Mouse (Mus musculus) layer of hippocampus, postnatal 25 days (tissue): ENCODE data around the gene Alpk3. TPM values are rescaled to one million over a fixed set of nuclear protein-coding genes. Genes with fewer than 3 reads are reported as not detected.

ENCODE experiments used
- DNase-seq, 2 experiments: peaks; one replicate each; pipeline ENCODE4 v3.0.0; 2022; ENCODE audit warnings: mixed read lengths in 2 of 2, low spot score in 1 of 2; ENCODE audit errors: extremely low spot score in 1 of 2
- total RNA-seq, 2 experiments: library from RNA; stranded (reverse); gene quantifications; 2 replicates each; pipeline ENCODE4 v1.2.3; 2021

Gene Alpk3
- total RNA-seq, 2 experiments from 2014 or later = 0.68 to 1.1 TPM

DNA sequence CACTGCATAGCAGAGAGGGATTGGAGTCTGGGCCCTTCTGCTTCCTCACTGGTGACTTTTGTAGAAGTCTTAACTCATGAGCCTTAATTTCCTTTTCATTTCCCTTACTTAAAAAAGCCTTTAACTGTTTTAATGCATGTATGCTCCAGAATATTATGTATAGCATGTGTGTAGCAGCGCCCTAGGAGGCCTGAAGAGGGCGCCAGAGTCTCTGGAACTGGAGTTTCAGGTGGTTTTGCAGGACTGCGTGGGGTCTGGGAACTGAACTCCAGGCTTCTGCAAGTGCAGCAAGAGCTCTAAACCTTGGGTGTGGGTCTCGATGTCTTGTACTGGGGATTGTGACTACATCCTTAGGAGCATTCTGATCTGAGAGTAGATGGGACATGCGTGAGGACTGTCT, 15.9 kb downstream of the Alpk3 start:
- DNase-seq = no peak

DNA sequence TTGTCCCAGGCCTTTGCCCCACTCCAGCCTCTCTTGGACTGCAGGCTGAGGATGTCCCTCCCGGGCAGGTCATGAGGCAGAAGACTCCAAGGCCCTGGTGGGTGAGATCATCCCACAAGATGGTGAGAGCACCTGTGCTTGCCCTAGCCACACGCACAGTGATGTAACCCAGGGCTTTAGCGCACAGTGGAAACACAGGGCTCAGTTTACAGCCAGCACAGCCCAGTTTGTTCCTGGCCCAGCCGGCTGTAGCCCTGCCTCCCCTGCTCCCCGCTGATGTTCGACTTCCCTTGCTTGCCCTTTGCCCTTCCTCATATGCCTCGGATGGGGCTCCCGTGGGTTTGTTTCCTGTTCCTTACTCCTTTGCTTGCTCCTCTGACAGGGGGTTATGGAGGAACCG, 17.1 kb downstream of the Alpk3 start:
- DNase-seq = no peak

DNA sequence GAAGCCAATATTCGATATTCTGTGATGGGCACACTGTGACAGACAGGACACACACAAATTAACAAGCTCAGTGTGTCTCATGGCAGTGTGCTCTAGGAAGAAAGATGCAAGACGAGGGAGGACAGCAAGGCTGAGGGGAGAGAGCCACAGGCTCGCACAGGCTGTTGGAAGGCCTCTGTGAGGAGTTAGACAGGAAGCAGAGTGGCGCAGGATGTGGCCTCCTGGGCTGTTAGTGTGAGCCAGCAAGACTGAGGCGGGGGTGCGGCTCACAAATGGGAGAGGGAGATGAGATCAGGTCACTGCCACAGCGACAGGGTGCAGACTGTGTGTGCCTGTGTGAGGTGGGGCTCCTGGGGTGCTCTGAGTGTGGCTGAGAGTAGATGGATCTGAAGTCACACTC, 17.9 kb downstream of the Alpk3 start:
- DNase-seq = no peak

DNA sequence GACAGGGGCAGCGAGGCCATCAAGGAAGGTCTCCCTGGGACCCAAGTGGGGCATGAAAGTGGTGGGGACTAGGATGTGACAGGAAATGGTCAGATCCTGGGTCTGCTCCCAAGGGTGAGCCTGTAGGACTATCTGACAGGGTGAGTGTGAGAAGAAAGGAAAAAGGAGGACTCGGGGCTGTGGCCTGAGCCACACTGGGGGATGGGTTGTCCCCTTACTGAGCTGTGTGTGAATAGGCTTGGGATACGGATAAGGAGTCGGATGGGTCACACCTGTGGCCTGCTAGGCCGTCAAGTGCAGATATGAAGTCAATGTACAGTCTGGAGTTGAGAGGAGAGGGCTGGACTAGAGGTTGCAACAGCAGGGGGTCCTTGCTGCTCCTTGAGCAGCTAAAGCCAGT, 18.3 kb downstream of the Alpk3 start:
- DNase-seq = no peak

DNA sequence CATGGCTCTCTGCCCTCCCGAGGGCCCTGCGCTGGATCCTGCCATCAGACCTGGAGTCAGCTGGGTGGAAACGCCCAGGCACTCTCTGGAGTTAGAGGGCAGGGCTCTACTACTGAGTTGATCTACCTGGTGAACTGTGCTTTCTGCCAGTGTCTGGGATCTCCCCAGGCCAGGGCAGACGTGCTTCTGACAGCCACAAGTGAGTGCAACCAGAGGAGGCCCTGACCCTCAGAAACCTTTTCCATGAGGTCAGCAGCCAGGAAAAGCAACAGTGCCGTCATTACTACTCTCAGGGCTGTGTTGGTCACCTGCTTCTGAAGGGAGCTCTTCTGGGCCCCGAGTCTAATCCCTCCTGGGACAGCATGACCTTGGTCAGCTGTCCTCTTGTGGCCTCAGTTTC, 19.6 kb downstream of the Alpk3 start:
- no peak for DNase-seq

DNA sequence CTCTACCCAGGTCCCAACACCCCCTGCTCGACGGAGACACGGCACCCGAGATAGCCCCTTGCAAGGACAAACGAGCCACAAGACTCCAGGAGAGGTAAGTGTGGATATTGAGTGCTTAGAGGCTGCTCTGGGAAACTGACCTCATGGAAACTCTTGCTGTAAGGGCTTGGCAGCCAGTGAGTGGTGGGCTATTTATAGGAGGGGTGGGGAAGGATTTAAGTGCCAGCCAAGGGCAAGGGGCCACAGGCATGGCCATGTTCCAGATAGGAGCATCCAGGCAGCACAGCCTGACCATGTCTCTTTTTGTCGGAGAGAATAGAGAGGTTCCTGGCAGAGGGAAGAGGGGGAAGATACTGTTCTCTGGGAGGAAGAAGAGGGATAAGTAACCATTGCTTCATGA, 21.3 kb downstream of the Alpk3 start:
- no peak for DNase-seq

DNA sequence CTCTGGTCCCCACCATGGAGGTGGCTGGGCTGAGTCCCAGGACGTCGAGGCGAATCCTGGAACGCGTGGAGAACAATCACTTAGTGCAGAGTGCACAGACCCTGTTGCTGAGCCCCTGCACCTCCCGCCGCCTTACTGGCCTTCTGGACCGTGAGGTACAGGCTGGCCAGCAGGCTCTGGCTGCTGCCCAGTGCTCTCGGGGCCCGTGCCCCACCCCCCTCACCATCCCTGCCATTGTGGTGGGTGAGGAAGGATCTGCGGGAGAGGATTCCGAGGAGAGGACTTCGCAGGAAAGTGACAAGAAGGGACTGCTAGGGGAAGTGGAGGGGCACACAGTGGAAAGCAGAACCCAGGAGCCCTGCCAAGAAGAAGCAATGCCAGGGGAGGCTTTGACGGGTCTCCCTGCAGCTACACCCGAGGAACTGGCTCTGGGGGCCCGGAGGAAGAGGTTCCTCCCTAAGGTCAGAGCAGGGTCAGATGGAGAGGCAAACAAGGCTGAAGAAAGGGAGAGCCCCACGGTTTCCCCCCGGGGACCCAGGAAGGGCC, 36.1 kb downstream of the Alpk3 start:
- no peak for DNase-seq

DNA sequence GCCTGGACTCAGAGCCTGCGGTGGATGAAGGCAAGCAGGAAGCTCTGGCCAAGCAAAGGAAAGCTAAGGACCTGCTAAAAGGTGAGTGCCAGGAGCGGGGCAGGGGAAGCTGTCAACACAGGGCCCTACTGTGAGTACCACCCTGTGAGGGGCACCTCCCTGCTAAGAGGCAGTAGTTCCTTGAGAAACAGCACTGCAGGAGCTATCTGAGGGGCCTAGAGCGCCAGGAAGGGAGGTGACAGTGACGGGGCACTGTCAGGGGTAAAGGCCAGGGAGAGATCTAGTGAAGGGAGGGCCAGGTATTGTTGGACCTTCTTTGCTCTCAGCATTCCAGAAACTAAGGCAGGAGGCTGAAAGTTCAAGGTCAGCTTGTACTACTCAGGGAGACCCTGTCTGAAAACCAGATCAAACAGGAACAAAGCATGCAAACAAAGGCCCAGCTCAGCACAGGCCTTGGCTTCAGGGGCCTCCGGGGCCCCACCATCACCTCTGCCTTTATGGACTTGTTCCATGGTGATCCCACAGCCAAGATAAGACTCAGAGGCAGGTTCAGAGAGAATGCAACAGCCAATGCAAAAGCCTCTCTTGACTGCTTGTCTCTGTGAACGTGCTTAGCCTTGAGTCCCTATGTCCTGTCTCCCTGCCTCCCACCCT, 36.8 kb downstream of the Alpk3 start:
- no peak for DNase-seq

DNA sequence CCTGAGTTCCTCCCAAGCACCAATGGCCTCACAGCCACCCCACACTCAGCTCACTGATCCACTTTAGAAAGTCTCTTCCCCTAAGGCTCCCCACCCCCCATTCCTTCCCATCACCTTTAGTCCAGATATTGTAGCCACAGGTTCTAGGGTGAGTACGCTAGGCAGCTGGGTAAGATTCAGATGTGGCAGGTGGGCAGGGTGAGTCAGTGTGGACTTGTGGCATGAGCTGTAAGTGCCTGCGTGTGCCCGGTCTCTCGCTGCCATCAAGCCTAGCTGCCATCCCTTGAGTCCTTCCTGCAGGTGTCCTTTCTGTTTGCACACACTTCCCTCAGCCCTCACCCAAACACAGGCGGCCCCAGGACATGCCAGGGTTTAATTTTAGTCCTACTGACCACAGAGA, 42.9 kb downstream of the Alpk3 start:
- no peak for DNase-seq

DNA sequence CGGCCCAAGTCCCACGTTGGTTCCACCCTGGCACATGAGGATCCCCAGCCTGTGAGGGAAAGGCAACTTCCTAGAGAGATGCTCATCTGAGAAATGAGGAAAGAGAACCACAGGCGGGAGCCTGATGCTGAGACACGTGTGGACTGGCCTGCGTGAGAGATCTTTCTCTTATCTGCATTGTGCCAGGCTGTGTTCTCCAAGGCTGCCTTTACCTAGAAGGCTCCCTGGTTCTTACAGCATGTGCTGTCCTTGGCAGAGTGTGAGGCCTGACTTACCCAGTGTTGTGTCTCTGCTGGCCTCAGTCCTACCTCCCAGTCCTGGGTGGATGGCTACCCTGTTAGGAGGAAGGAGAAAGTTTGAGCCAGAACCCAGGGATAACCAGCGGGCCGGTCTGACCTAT, 45.5 kb downstream of the Alpk3 start:
- no peak for DNase-seq

DNA sequence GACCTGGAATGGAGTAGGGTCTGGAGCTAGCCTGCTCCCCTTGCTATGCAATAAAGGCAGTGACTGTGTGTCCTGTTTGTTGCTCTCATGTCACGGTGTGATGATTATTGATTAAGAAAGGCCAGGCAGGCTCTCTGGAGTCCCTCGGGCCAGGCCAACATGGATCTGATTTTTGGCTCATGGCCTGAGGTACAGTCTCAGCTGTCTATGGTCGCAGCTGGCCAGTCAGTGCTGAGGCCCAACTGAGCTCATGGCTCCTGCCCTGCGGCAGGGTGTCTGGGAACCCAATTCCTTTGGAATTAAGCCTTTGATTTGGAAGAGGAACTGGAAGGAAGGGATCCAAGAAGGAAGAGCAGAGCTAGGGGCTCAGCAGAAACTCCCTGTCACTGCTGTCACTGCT, 48.1 kb downstream of the Alpk3 start:
- no peak for DNase-seq

DNA sequence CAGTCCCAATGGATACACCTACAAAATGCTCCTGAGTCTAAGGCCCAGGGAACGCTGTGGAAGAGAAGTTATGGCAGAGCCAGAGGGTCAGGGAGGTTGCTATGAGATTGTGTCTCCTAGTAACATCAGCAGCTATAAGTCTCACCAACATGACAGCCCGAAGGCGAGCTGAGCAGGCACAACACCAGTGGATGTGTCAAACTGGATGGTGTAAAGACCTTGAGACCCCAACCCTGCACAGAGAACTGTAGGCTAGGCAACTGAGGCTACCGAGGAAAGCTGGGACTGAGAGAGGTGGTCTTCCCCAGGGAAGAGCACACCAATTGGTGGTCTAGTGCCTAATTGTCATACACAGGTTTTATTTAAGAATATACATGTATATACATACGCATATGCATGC, 50.8 kb downstream of the Alpk3 start:
- DNase-seq = no peak

DNA sequence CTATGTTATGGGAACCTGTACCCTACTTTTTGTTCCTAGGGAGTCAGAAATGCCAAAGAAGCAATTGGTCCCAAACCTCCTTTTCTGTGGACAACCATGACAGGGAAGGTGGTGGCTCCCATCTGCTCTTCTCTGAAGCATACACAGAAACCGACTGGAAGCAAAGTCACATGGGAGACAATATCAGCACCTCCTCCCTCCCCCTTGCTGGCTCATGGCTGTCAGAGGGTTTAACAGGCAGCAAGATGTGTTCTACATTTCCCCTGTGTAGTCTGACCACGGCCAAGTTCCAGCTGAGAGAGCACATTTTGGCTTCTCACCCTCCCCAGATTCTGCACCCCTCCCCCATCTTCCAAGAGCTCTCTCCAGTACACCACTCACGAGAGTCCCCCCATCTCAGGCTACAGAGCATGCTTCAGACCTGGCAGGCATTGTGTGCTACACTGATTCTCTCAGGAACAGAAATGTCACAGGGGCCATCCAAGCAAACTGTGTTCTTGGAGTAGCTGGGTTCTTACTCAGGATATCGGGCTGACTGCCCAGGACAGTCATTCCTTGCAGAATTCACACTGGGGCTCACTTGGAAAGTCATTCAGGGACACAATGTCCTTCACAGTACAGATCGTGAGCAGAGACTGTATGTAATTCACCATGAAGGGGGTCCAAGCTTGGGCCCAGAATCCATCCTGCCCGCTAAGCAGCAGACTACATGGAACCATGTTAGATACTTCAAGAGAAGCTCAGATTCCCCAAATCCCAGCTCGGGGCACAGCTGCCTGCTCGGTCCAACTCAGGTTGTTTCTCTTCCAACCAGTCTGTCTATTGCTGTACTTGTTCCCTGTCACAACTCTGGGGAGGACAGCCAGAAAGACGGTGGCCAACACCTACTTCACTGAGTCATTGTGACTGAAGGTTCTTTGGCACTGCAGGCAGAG, 52.6 kb downstream of the Alpk3 start:
- DNase-seq = no peak

DNA sequence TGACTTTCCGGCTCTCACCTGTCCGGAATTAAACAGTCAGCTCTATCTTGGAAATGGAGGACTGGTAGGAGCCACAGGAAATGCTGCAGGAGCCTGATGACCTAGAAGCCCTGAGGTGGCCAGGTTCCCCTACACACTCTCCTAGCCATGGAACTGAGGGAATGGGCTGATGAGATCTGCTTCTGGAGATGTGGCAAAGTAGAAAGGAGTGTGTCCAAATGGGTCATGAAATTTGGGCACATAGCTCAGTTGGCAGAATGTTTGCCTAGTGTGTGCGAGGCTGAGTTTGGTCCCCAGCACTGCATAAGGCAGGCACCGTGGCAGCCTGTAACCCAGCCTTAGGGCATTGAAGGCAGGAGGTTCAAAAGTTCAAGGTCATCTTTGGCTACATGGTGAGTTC, 53.4 kb downstream of the Alpk3 start:
- DNase-seq = no peak

DNA sequence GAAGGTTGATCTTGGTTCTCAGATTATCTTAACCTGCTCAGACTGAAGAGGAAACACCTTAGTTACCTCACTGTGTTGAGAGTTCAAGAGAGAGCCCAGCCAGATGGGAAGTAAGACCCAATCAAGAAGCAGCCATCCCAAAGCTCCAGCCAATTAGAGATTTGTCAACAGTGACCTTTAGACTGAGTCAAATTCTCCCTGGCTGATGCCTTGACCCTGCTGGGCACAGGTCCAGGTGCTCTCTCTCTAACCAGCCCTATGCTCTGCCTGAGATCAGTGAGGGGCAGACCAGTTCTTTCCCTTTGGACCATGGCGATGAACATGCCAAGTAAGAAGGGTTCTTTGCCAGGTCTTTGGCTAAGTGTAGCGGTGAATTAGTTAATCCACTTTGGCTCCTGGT, 54.3 kb downstream of the Alpk3 start:
- no peak for DNase-seq

DNA sequence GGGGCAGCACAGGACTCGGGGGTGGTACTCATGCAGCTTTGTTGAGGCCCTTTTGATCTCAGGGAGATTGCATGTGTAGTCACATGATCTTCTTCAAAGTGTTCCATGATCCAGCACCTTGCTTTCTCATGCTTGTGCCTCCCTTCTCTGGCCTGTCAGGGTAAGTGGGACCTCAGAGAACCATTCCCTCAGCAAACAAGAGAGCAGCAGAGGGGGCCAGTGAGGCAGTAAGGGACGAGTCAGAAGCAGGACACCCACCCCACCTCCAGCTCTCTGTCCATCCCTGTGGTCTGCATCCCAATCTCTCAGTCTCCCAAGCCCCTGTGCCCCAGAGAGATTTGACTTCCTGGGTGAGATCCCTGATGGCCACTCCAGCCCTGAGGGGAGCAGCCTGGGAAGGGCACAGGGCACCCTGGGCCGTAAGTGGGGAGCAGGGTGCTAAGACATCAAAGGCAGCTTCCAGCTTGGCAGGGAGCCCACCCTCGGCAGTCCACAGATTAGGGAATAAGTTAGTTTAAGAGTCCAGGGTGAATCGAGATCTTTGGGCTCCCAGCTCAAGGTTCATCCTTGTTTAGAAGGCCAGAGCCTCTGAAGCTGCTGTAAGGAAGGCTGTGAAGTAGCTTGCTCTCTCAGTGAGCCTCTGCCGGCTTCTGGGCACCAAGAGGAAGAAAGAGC, 55.4 kb downstream of the Alpk3 start:
- DNase-seq = no peak

DNA sequence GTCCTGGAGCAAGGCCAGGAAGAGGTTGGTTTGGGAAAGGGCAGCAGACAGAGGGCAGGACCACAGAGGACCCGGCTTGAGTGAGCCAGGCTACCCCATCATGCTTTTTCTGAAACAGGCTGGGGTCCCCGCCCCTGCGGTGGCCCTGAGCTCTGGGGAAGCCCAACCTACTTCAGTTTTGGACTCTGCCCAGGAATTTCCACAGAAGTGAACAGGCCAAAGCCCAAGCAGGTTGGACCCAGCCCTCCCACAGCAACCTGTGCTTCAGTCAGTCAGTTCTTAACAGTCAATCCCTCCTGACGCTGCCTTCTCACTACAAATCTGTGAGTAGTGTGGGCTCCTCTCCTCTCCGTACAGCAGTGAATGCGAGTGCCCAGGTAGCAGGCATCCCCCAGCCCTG, 57.2 kb downstream of the Alpk3 start, which contains the start of gene Slc28a1:
TSS of gene Slc28a1 (plus strand) at position 245 of the 400 bp plus-strand sequence.
- DNase-seq = no peak

DNA sequence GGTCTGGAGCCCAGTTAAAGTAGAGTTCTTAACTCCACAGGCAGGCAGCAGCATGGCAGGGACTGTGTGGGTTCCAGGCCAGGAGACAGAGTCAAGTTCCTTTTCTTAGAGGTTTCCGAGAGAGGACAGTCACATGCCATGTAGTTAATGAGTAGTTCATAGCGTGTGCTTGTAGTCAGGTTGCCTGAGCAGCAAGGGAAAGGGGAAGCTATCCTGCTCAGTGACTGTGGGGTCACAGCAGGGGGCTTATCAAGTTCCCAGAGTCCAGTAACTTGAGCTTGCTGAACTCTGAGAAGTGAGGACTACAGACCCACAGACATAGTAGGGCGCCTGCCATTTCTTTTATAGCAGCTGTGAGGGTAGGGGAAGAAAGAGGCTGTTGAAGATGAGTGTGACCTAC, 63.7 kb downstream of the Alpk3 start:
- no peak for DNase-seq

DNA sequence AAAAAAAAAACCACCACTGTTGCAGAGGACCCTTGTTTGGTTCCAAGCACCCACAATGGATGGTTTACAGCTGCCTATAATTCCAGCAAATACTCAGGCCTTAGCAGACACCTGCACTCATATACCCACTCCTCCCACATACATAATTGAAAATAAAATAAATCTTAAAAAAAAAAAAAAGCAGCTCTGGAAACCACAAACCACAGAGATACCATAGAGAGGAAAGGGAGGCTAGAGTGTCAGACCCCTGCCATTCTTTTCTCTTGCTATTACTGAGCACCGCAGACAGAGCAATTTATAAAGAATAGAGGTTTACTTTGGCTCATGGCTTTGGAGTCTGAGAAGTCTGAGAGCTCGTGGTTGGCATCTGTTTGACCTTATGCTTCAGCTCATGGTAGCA, 65.4 kb downstream of the Alpk3 start:
- DNase-seq = no peak

DNA sequence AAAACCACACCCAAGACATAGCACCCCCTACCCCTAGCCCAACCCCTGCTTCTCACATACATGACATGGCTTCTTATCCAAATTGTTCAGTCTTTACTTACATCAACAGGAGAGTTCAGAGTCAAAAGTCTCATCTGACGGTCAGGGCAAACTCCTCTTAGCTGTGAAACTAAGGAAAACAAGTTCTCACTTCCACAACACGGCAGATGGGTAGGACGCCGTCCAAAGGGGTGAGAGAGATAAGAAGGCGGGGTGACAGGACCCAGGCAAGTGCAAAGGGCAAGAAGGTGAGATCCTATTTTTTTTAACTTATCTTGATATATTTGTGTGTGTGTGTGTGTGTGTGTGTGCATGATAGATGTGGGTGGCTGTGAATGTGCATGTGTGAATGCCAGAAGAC, 66.2 kb downstream of the Alpk3 start:
- DNase-seq = no peak

DNA sequence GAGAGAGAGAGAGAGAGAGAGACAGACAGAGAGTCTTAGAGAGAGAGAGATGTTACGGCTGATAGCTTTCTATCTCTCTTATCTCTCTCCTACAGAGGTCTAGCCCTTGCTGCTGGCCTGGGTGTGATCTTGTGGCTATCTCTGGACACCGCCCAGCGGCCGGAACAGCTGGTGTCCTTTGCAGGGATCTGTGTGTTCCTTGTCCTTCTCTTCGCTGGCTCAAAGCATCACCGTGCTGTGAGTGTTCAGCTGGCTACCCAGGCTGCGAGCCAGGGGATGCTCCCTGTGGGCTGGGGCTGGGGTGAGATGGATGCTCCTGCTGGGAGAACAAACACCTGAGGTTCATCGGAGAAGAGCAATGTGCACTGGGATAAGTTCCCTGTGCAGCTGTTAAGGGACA, 67.4 kb downstream of the Alpk3 start:
- no peak for DNase-seq
